Mouse (Mus musculus) spleen, postnatal 10 days (tissue): ENCODE results near the gene Morf4l1.
A peak's percentile ranks its signal among the peaks of the same experiment; 100 is the strongest.

Source experiments
- DNase-seq, 2 experiments: peaks; one replicate each; pipeline ENCODE4 v3.0.0; 2021 to 2022; ENCODE audit warnings: low spot score in 2 of 2

The Morf4l1 gene

DNA sequence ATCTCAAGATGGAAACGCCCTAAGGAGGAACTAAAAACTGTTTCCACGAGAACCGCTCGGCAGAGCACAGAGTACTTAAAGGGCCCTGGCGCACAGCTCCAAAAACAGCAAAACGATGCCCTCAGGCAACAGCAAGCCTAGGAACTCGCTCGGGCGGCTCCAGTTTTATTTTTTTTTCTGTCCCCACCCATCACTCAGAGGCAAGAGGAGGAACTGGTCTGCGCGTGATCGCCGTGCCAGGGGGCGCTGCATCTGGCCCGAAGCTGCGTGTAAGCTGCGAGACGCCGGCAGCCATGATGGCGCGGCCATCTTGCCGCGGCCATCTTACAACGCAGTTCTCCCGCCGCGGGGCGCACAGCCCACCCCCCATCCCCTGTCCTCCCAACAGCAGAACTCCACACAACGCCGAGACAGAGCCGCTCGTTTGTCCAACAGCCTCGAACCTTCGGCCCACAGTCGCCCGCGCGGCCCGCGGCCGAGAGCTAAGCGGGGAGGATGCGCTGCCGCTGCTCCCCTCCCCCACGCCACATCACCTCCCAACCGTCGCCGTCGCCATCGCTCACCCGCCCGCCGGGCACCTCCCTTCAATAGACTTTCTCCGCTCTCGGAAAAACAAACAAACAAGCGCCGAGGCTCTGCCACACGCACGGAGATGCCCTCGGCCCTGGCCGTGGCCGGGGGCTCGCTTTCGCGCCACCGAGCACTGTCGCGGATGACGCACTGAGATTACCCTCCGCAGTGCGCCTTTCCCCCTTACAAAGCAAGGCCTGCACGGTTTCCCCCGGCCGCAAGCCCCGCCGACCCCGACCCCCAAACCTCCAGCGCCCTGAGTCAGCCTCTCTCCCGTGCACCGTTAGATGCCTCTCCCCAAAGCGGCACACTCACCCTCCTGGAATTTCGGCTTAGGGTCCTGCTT lies 665 bp downstream of the Morf4l1 start:
- peak; percentile 90 to 93 for DNase-seq

DNA sequence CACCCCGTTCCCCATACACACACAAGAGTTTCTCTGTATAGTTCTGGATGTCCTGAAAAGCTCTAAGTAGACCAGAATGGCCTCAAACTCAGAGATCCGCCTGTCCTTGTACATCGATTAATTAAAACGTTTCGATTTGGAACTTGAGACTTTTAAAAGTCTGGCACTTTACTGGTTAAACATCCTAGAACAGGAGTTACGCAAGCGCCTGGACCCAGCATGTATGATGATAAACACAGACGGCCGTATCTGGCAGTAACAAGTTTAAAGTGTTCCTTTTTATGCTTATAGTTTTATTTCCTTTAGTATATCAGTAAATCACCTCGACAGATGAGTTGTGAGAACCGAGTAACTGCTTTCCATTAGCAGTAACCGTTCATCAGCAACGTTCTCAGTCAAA lies 1.4 kb downstream of the Morf4l1 start:
- DNase-seq: peak; percentile 22 to 37

GRCm38 (mm10) chr9:90109386-90109785 lies 5.2 kb downstream of the Morf4l1 start:
- DNase-seq: no peak

- DNase-seq: no peak
Observed at GRCm38 (mm10) chr9:90108272-90108671, 6.3 kb downstream of the Morf4l1 start.

- DNase-seq: no peak
Observed at GRCm38 (mm10) chr9:90106915-90107314, 7.7 kb downstream of the Morf4l1 start.

DNA sequence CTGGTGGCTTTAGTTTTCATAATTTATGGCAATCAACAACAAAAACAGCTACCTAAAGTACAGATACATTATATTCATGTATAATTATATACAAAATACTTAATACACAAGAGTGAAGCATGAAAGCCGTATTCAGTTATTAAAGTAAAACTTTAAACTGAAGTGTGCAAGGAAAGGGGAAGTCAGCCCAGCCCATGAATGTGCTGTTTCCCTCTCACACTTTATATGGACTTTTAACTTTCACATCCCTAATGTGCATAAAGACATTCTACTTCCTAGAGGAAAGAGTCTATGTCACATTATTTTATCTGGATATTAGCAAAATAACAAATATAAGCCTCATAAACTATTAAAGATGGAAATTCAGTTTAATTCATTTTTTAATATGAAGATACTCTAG lies 9.1 kb downstream of the Morf4l1 start:
- no peak for DNase-seq

DNA sequence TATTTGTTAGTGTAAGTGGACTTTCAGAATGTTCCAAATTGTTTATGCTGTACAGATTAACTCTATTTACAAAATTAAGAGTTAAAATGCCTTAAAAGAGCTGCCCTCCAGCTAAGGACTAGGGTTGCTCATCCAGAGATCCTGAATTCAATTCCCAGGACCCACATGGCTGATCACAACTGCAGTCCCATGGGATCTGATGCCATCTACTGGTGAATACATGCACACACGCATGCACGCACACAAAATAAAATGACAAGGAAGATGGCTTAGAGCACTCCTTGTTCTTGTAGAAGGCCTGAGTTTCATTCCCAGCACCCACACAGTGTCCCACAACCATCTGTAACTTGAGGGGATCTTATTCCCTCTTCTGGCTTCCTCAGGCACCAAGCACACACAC lies 13.8 kb downstream of the Morf4l1 start:
- DNase-seq: no peak

- DNase-seq: peak in 1 of 2 experiments; percentile 20
Observed at GRCm38 (mm10) chr9:90098934-90099333, 15.6 kb downstream of the Morf4l1 start.

GRCm38 (mm10) chr9:90089339-90090104 lies 25.1 kb downstream of the Morf4l1 start:
- peak in 1 of 2 experiments; percentile 5 for DNase-seq

- peak in 1 of 2 experiments; percentile 7 for DNase-seq
Observed at GRCm38 (mm10) chr9:90087906-90088485, 26.6 kb downstream of the Morf4l1 start.

- DNase-seq: peak in 1 of 2 experiments; percentile 7
Observed at GRCm38 (mm10) chr9:90084766-90085468, 29.7 kb downstream of the Morf4l1 start.

GRCm38 (mm10) chr9:90084152-90084551 lies 30.4 kb downstream of the Morf4l1 start:
- peak in 1 of 2 experiments; percentile 5 for DNase-seq

DNA sequence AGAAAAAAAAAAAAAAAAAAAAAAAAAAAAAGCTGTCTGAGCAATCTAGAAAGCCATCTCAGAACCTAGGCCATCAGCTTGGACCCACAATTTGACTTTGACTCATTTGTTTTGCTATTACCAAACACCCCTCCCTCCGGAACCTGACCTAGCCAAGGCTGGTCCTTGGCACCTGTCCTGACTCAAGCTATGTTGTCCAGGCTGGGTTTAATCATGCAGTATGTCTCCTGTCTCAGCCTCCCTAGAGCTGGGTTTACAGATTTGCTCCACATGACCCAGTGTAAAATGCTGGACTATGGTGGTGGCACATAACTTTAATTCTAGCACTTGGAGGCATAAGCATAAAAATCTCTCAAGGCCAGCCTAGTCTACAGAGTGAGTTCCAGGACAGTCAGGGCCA lies 31.6 kb downstream of the Morf4l1 start:
- DNase-seq: peak in 1 of 2 experiments; percentile 4

GRCm38 (mm10) chr9:90081961-90082360 lies 32.6 kb downstream of the Morf4l1 start:
- peak in 1 of 2 experiments; percentile 8 for DNase-seq

DNA sequence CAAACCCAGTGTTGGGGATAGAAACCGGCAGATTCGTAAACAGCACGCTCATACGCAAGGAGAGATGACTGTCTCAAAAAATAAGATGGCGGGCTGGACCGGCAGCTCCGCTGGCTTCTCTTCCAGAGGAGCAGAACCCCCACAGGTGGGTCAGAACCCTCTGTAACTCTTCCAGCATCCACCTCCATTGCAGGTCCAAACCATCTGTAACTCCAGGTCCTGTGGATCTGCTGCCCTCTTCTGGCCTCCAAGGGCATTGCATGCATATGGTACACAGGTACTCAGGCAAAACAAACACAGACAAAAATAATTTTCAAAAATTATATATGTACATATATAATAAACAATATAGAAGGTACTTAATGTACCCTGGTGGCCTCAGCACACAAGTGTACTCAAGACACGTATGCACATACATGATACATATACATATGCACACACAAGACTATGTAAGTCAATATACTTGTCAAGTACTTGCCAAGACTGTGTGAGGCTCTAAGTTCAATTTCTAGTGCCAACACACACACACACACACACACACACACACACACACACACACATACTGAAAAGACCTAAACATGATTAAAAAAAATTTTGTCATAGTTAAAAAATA lies 37.6 kb downstream of the Morf4l1 start:
- peak; percentile 64 to 84 for DNase-seq

DNA sequence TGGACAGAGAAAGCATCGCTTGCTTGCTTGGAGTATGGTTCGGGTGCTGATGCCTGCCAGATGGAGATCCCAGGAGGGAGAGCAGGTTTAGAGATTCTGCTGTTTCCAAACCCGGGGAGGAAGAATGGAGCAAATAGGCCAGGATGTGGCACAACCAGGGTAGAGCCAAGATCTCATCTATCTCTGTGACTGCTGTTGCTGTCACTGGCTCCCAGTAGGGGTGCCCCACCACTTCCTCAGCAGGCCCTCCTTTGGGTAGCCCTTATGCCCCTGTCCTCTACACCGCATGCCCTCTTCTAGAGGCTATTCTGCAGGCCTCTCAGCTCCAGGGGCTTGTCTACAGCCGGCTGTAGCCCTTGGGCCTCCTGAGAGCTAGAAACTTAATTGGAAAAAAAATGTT lies 38.4 kb downstream of the Morf4l1 start:
- DNase-seq: no peak

DNA sequence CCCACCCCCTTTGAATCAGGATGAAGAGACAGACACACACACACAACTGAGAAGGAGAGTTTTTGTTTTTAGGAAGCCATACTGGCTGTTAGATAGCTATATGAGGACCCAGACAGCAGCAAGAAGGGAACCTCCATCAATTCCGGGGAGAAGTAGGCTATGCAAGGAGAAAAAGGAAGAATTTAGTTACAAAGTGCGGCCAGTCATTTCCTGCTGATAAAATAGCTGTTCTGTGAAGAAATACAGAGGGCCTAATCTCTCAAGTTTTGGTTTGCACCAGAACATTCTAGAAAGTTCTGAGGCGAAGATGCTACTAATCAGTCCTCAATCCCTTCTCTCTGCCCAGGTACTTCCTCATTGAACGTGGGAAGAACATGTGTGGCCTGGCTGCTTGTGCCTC lies 39.2 kb downstream of the Morf4l1 start:
- no peak for DNase-seq

DNA sequence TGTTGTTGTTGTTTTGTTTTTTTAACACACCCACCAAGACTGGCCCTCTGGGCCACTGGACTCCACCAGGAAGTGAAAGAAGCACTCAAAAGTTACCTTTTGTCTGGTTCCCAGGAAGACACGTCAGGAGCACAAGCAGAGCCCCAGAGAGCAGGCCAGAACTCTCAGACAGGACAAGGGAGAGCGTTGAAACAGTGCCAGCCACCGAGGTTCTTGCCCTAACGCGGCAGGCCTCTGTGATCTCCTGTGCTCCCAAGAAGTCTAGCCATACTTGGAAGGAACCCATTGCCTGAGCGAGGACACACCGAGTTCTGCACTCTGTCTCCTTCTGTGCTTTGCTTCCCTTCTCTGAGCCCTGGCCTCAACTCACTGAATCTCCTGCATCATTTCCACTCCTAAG lies 44.4 kb downstream of the Morf4l1 start:
- no peak for DNase-seq

- DNase-seq: no peak
Observed at GRCm38 (mm10) chr9:90069485-90069884, 45.1 kb downstream of the Morf4l1 start.

DNA sequence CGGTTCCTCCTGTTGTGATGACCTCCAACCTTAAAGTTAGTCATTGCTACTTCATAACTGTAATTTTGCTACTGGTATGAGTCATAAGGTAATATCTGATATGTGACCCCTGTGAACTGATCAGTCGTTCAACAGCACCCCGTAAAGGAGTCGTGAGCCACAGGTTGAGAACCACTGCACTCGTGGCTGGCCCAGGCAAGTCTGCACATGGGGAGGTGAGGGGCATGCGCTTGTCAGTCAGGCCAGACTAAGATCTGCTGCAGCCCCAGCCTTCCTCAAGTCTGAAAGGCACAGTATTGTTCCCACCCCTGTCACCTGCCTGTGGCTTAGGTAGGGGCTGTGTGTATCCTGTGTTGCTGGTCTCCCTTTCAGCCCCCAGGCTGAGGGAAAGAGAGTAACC lies 45.8 kb downstream of the Morf4l1 start:
- DNase-seq: no peak

GRCm38 (mm10) chr9:90067341-90067740 lies 47.2 kb downstream of the Morf4l1 start:
- no peak for DNase-seq
